Mouse (Mus musculus) brain, embryonic 14.5 days (tissue): Measurements from ENCODE around the gene Taf3. TPM values are rescaled to one million over a fixed set of nuclear protein-coding genes. Genes with fewer than 3 reads are reported as not detected.

Experiments used
- DNase-seq: peaks from one replicate; pipeline ENCODE4 v3.0.0-alpha.2; 2011; ENCODE audit warnings: low read depth
- CTCF ChIP-seq: fragments of 200-500 bp; IDR thresholded peaks from 2 replicates; pipeline ENCODE4 v1.5.1; 2012; ENCODE audit warnings: inconsistent platforms, mild to moderate bottlenecking, moderate library complexity, borderline replicate concordance; ENCODE audit not compliant: insufficient read depth, insufficient read length; ENCODE audit errors: extremely low read depth
- POLR2A ChIP-seq: fragments of 200-500 bp; IDR thresholded peaks from 2 replicates; pipeline ENCODE4 v1.6.1; 2012; ENCODE audit warnings: mild to moderate bottlenecking, inconsistent platforms, borderline replicate concordance; ENCODE audit not compliant: poor library complexity, insufficient read depth, insufficient read length, severe bottlenecking; ENCODE audit errors: extremely low read depth
- polyA plus RNA-seq: library from polyadenylated mRNA; depleted of rRNA; stranded (reverse); fragments of >200 nt; gene quantifications from 2 replicates; pipeline ENCODE4 v1.2.3, GENCODE M21; 2012

Taf3 gene
- polyA plus RNA-seq, 1 experiment: 12.3 TPM

- DNase-seq: no peak
- no peak for TF ChIP-seq CTCF
- TF ChIP-seq POLR2A: no peak
These were observed 102.8 kb downstream of the Taf3 start for GRCm38 (mm10) chr2:9945611-9946010.

DNA sequence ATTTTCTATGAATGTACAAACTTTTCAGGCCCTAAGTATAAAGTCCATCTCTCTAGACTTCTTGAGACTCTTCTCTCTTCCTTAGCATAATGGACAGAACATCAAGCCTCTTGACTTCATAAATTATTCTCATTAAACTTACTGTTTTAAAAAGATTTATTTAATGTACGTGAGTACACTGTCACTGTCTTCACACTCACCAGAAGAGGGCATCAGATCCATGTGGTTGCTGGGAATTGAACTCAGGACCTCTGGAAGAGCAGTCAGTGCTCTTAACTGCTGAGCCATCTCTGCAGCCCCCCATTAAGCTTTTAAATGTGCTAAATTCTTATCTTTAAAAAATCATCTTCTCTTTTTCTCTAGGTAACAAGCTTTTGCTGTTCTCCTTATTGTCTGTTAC, 105.4 kb downstream of the Taf3 start:
- no peak for TF ChIP-seq POLR2A
- TF ChIP-seq CTCF: no peak
- no peak for DNase-seq

DNA sequence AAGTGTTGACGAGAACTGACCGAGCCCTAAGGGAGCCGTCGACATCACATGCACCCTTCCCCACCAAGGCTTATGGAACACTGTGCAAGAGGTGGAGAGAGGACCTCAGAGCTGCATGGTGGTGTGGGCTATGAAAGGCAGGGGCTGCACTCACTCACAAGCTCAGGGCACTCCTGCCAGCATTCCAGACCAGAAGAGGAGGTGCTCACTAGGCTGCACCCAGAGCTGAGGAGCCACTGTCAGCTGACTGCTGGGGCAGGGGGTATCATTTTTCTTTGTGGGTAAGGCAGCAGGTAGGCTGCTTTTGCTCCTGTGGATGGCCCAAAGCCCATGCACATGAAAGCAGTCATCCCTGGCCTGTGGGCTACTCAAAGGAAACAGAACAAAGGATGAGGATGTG, 109.1 kb downstream of the Taf3 start:
- DNase-seq: no peak
- TF ChIP-seq POLR2A (no peak), CTCF (no peak)

GRCm38 (mm10) chr2:9935965-9936364, 112.4 kb downstream of the Taf3 start:
- no peak for DNase-seq
- TF ChIP-seq POLR2A (no peak), CTCF (no peak)

DNA sequence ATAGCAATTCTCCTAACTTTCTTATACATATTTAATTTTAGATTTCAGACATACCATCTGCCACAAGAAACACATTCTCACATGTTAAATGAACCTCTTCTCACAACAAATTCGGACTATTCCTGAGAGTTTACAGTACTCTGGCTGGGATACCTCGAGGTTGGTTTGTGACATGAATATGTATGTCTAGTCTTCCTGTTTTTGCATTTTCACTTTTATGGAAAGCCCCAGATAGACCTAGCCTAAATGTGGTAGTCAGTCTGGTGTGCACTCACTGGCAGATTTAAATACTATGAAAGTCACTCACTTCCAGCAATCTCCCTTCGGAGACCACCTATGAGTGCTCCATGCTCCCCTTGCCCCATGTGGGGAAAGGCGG, 121.5 kb downstream of the Taf3 start:
- no peak for DNase-seq
- TF ChIP-seq POLR2A (no peak), CTCF (no peak)

DNA sequence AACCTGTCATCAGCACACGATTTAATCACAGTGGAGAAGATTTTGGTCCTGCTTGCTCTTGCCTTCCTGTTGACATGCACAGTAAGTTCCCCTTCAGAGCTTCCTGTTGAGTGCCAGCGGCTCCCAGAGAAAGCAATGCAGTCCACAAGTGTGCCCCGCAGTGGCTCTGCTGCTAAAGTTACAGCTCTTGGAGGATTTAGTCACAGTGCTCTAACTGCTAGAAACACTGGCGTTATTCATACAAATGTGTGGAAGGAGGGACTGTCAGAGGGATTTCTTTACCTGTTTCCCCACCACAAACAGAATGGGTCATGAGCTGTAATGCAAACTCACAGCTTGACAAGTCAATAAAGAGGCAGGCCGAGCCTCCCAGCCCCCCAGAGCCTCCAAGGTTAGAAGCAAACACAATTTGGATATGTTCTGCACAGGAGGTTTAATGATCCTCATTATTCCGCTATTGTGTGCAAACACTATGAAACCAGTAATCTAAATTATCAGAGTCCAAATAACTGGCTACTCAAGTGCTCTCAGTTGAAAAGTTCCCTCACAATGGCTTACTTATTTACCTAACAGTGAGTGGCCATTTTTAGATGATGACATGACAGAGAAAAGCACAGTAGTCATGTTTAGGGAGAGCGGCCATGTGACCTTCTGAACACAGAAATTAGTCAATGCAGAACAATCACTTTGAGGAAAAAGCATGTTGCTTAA, 122.0 kb downstream of the Taf3 start:
- peak; percentile 60 for DNase-seq

GRCm38 (mm10) chr2:9918691-9919471, 129.5 kb downstream of the Taf3 start:
- no peak for TF ChIP-seq POLR2A
- TF ChIP-seq CTCF: no peak

More for the DNA sequence above, 122.0 kb downstream of the Taf3 start:
- TF ChIP-seq CTCF: no peak
- no peak for TF ChIP-seq POLR2A

GRCm38 (mm10) chr2:9917602-9918001, 130.8 kb downstream of the Taf3 start:
- DNase-seq: no peak
- TF ChIP-seq CTCF (no peak), POLR2A (no peak)

More at GRCm38 (mm10) chr2:9918691-9919471, 129.5 kb downstream of the Taf3 start:
- no peak for DNase-seq

- TF ChIP-seq CTCF (no peak), POLR2A (no peak)
These were observed 142.4 kb downstream of the Taf3 start for GRCm38 (mm10) chr2:9905995-9906394.

DNA sequence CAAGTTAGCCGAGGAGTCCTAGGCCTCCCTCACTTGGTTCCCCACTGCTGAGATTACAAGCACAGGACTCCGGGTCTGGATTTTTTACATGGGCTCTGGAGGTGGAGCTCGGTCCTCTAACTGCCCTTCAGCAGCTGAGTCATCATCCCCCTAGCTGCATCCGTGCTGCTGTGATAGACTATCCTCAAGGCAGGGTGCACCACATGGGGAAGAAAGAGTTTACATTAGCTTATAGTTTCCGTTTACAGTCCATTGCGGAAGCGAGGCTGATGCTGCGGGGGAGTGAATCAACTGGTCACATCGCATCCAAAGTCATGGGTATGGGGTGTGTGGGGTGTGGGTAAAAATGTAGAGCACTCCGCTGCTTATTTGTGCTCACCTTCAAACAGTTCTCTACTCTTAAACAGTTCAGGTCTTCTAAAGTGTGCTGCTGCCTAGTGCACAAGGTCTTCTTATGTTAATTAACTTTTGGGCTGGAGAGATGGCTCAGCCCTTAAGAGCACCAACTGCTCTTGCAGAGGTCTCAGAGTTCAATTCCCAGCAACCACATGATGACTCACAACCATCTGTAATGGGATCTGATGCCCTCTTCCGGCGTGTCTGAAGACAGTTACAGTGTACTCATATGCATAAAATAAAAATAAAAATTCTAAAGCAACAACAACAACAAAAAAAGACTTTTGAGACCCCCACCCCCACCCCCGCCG, 144.4 kb downstream of the Taf3 start:
- TF ChIP-seq CTCF (no peak), POLR2A (no peak)
- DNase-seq: no peak

More at GRCm38 (mm10) chr2:9905995-9906394, 142.4 kb downstream of the Taf3 start:
- peak; percentile 5 for DNase-seq

- TF ChIP-seq CTCF: no peak
- no peak for TF ChIP-seq POLR2A
- DNase-seq: peak; percentile 80
These were observed 150.6 kb downstream of the Taf3 start for GRCm38 (mm10) chr2:9897846-9898245.
